Comparison of ENCODE assay signal across 8 mouse cellular contexts in genomic region chr17:26937883-26938695, GRCm38 (mm10). TPM values are rescaled to one million over a fixed set of nuclear protein-coding genes. Genes with fewer than 3 reads are reported as not detected.
DNase-seq lines count a peak whose midpoint lies in the region; ATAC-seq lines count a peak whose summit lies in the region.

No protein-coding gene starts in this region.

- no peak for ATAC-seq in neural tube, embryonic 11.5 days (ENCODE audit: insufficient read depth, low FRiP score, low TSS enrichment)
- ATAC-seq in limb, embryonic 12.5 days (ENCODE audit: insufficient number of reproducible peaks, insufficient read depth, low FRiP score, low TSS enrichment, low read depth), result no peak
- ATAC-seq in stomach, embryonic 15.5 days (ENCODE audit: insufficient read depth, low FRiP score, low read depth), result no peak
- no peak for ATAC-seq in inflammation-experienced regulatory T-cells, adult 6 months

- H3K4me3 ChIP-seq in neural tube, embryonic 11.5 days (ENCODE audit: low read depth, low read length), result peak overlapping the region; percentile 65
- H3K4me3 ChIP-seq in limb, embryonic 12.5 days (replicated peaks), result peak overlapping the region; percentile 69
- H3K4me3 ChIP-seq in stomach, embryonic 15.5 days (replicated peaks), result peak overlapping the region; percentile 63

- peak overlapping the region; percentile 52 for H3K9ac ChIP-seq in neural tube, embryonic 11.5 days (ENCODE audit: low read length)
- peak overlapping the region; percentile 71 for H3K9ac ChIP-seq in limb, embryonic 12.5 days (replicated peaks)
- H3K9ac ChIP-seq in stomach, embryonic 15.5 days, result peak overlapping the region; percentile 67

- 68% methylated on average over 16 of the region's 16 CpGs for WGBS in neural tube, embryonic 11.5 days
- WGBS in limb, embryonic 12.5 days, result 59% methylated on average over 16 of the region's 16 CpGs
- WGBS in stomach, embryonic 15.5 days, result 49% methylated on average over 16 of the region's 16 CpGs

- H3K27ac ChIP-seq in neural tube, embryonic 11.5 days (ENCODE audit: low read depth, low read length), result no peak overlapping the region
- H3K27ac ChIP-seq in limb, embryonic 12.5 days, result peak overlapping the region; percentile 95; the same call in 1 of the 2 replicates
- peak overlapping the region; percentile 90 for H3K27ac ChIP-seq in stomach, embryonic 15.5 days

- H3K4me2 ChIP-seq in neural tube, embryonic 11.5 days (ENCODE audit: low read depth), result peak overlapping the region; percentile 78
- peak overlapping the region; percentile 98 for H3K4me2 ChIP-seq in limb, embryonic 12.5 days
- peak overlapping the region; percentile 96 for H3K4me2 ChIP-seq in stomach, embryonic 15.5 days

- peak; percentile 59 for DNase-seq in cerebellum, adult 11-12 months
- DNase-seq in cerebellum, postnatal 10 days, result no peak
- DNase-seq in neural tube, embryonic 11.5 days (ENCODE audit: low spot score), result no peak
- DNase-seq in neural tube, embryonic 10.5 days (ENCODE audit: extremely low spot score, low spot score), result no peak
- DNase-seq in adrenal gland, adult 8-10 months, result no peak

- H3K4me1 ChIP-seq in neural tube, embryonic 11.5 days (ENCODE audit: control insufficient read depth, insufficient read depth, low read length), result peaks cover 10% of the 10 kb centered on the region
- peaks cover 58% of the 10 kb centered on the region for H3K4me1 ChIP-seq in limb, embryonic 12.5 days (replicated peaks)
- H3K4me1 ChIP-seq in stomach, embryonic 15.5 days, result peaks cover 38% of the 10 kb centered on the region

- H3K36me3 ChIP-seq in neural tube, embryonic 11.5 days (ENCODE audit: control insufficient read depth, insufficient read depth, low read length), result peaks cover 2% of the 10 kb centered on the region; the same call in 1 of the 2 replicates
- H3K36me3 ChIP-seq in limb, embryonic 12.5 days, result peaks cover 37% of the 10 kb centered on the region
- H3K36me3 ChIP-seq in stomach, embryonic 15.5 days, result peaks cover 24% of the 10 kb centered on the region

- no peaks in the 10 kb centered on the region for H3K9me3 ChIP-seq in neural tube, embryonic 11.5 days (ENCODE audit: control insufficient read depth, low read length)
- H3K9me3 ChIP-seq in limb, embryonic 12.5 days, result no peaks in the 10 kb centered on the region
- H3K9me3 ChIP-seq in stomach, embryonic 15.5 days, result no peaks in the 10 kb centered on the region

- H3K27me3 ChIP-seq in neural tube, embryonic 11.5 days (ENCODE audit: control insufficient read depth, insufficient read depth, low read length), result no peaks in the 10 kb centered on the region
- no peaks in the 10 kb centered on the region for H3K27me3 ChIP-seq in limb, embryonic 12.5 days
- H3K27me3 ChIP-seq in stomach, embryonic 15.5 days (replicated peaks), result no peaks in the 10 kb centered on the region

RNA-seq across cellular contexts. Expression of gene Cuta, which starts 1.3 kb away (rescaled TPM):
- polyA plus RNA-seq in neural tube, embryonic 11.5 days (2014; fragmentation: Nextera tagmentation; extraction: Ambion mirVana), result 136 and 138 TPM in 2 replicates
- polyA plus RNA-seq in limb, embryonic 12.5 days (2016; fragmentation: Nextera tagmentation; extraction: Ambion mirVana), result 173 and 188 TPM in 2 replicates
- polyA plus RNA-seq in stomach, embryonic 15.5 days (2015; fragmentation: Nextera tagmentation; extraction: Ambion mirVana), result 179 and 191 TPM in 2 replicates
- 100 to 1,000 TPM; 132 to 166 (median 135) TPM for polyA plus RNA-seq in inflammation-experienced regulatory T-cells, adult 6 months (2017; shearing (Covaris generic))
- total RNA-seq in adrenal gland, adult 8-10 months (2022), result 100 to 1,000 TPM; 151 to 162 (median 155) TPM

RNA-seq across cellular contexts. Expression of gene Syngap1, which starts 3.0 kb away (rescaled TPM):
- polyA plus RNA-seq in neural tube, embryonic 11.5 days (2014; fragmentation: Nextera tagmentation; extraction: Ambion mirVana), result 2.6 and 2.8 TPM in 2 replicates
- polyA plus RNA-seq in limb, embryonic 12.5 days (2016; fragmentation: Nextera tagmentation; extraction: Ambion mirVana), result 3.4 and 4.0 TPM in 2 replicates
- 2.0 and 2.2 TPM in 2 replicates for polyA plus RNA-seq in stomach, embryonic 15.5 days (2015; fragmentation: Nextera tagmentation; extraction: Ambion mirVana)
- not detected for polyA plus RNA-seq in inflammation-experienced regulatory T-cells, adult 6 months (2017; shearing (Covaris generic))
- total RNA-seq in adrenal gland, adult 8-10 months (2022), result 10 to 100 TPM; 19.7 to 36.9 (median 26.9) TPM

RNA-seq across cellular contexts. Expression of gene Phf1, which starts 5.2 kb away (rescaled TPM):
- polyA plus RNA-seq in neural tube, embryonic 11.5 days (2014; fragmentation: Nextera tagmentation; extraction: Ambion mirVana), result 5.8 and 6.4 TPM in 2 replicates
- polyA plus RNA-seq in limb, embryonic 12.5 days (2016; fragmentation: Nextera tagmentation; extraction: Ambion mirVana), result 10.7 and 12.5 TPM in 2 replicates
- polyA plus RNA-seq in stomach, embryonic 15.5 days (2015; fragmentation: Nextera tagmentation; extraction: Ambion mirVana), result 8.5 and 8.7 TPM in 2 replicates
- 10 to 100 TPM in 2 of 3 experiments, 1 to 10 TPM in 1; 8.2 to 17.5 (median 14.2) TPM for polyA plus RNA-seq in inflammation-experienced regulatory T-cells, adult 6 months (2017; shearing (Covaris generic))
- 10 to 100 TPM; 46.9 to 60.1 (median 53.5) TPM for total RNA-seq in adrenal gland, adult 8-10 months (2022)

RNA-seq across cellular contexts. Expression of gene Kifc5b, which starts 21.2 kb away (rescaled TPM):
- 5.6 and 5.8 TPM in 2 replicates for polyA plus RNA-seq in neural tube, embryonic 11.5 days (2014; fragmentation: Nextera tagmentation; extraction: Ambion mirVana)
- 9.5 and 10.5 TPM in 2 replicates for polyA plus RNA-seq in limb, embryonic 12.5 days (2016; fragmentation: Nextera tagmentation; extraction: Ambion mirVana)
- 6.1 and 7.6 TPM in 2 replicates for polyA plus RNA-seq in stomach, embryonic 15.5 days (2015; fragmentation: Nextera tagmentation; extraction: Ambion mirVana)
- polyA plus RNA-seq in inflammation-experienced regulatory T-cells, adult 6 months (2017; shearing (Covaris generic)), result 1 to 10 TPM; 1.2 to 5.3 (median 4.0) TPM
- 1 to 10 TPM; 1.0 to 3.2 (median 1.6) TPM for total RNA-seq in adrenal gland, adult 8-10 months (2022)

RNA-seq across cellular contexts. Expression of gene Zbtb9, which starts 34.9 kb away (rescaled TPM):
- 13.5 and 14.1 TPM in 2 replicates for polyA plus RNA-seq in neural tube, embryonic 11.5 days (2014; fragmentation: Nextera tagmentation; extraction: Ambion mirVana)
- 15.8 and 17.8 TPM in 2 replicates for polyA plus RNA-seq in limb, embryonic 12.5 days (2016; fragmentation: Nextera tagmentation; extraction: Ambion mirVana)
- polyA plus RNA-seq in stomach, embryonic 15.5 days (2015; fragmentation: Nextera tagmentation; extraction: Ambion mirVana), result 13.3 and 14.9 TPM in 2 replicates
- 10 to 100 TPM in 1 of 3 experiments, 1 to 10 TPM in 2; 9.0 to 11.1 (median 9.3) TPM for polyA plus RNA-seq in inflammation-experienced regulatory T-cells, adult 6 months (2017; shearing (Covaris generic))
- 10 to 100 TPM in 1 of 4 experiments, 1 to 10 TPM in 3; 6.6 to 10.1 (median 9.0) TPM for total RNA-seq in adrenal gland, adult 8-10 months (2022)
